Mouse (Mus musculus) midbrain, embryonic 10.5 days (tissue): ENCODE measurements around the gene Ppp1r12b. TPM values are rescaled to one million over a fixed set of nuclear protein-coding genes. Genes with fewer than 3 reads are reported as not detected.

Experiments
- DNase-seq: peaks from one replicate; pipeline ENCODE4 v3.0.0-alpha.2; 2017; ENCODE audit warnings: low spot score
- H3K27ac ChIP-seq: fragments of 300-500 bp; sonication (generic); replicated peaks from 2 replicates; pipeline ENCODE4 v1.5.1; 2016; ENCODE audit warnings: mild to moderate bottlenecking
- H3K27me3 ChIP-seq: fragments of 300-500 bp; sonication (generic); 2 replicates; pipeline ENCODE4 v1.6.1; 2016; ENCODE audit warnings: low read depth, mild to moderate bottlenecking; ENCODE audit not compliant: poor library complexity, severe bottlenecking
- H3K36me3 ChIP-seq: fragments of 300-500 bp; sonication (generic); 2 replicates; pipeline ENCODE4 v1.6.1; 2016; ENCODE audit warnings: mild to moderate bottlenecking, moderate library complexity
- H3K4me1 ChIP-seq: fragments of 300-500 bp; sonication (generic); 2 replicates; pipeline ENCODE4 v1.6.1; 2016
- H3K4me3 ChIP-seq: fragments of 300-500 bp; sonication (generic); 2 replicates; pipeline ENCODE4 v1.5.1; 2016; ENCODE audit warnings: mild to moderate bottlenecking, moderate library complexity
- H3K9me3 ChIP-seq: fragments of 300-500 bp; sonication (generic); replicated peaks from 2 replicates; pipeline ENCODE4 v1.6.1; 2016; ENCODE audit warnings: mild to moderate bottlenecking
- WGBS: fragments of 180-500 bp; shearing (Covaris S2); methylation state at CpG from one replicate; pipeline ENCODE4 v1.1.7; 2016; 5-methylcytosine and 5-hydroxymethylcytosine counted together
- polyA plus RNA-seq: library from polyadenylated mRNA; unstranded; fragments of >200 nt; fragmentation: Nextera tagmentation; extraction: Ambion mirVana; gene quantifications from 2 replicates; pipeline ENCODE4 v1.2.1, GENCODE M21; 2016

Gene Ppp1r12b
- polyA plus RNA-seq, 1 experiment from 2014 or later, result 5.7 TPM

GRCm38 (mm10) chr1:134936335-134936734 is 19.4 kb downstream of the Ppp1r12b start:
- Histone ChIP-seq H3K4me1 (peaks cover 6% of the 10 kb centered on the region), H3K4me3 (no peak overlapping the region), H3K9me3 (no peaks in the 10 kb centered on the region), H3K27me3 (no peaks in the 10 kb centered on the region), H3K27ac (no peak overlapping the region), H3K36me3 (no peaks in the 10 kb centered on the region)
- no peak for DNase-seq
- 89% methylated on average over 6 of the region's 6 CpGs for WGBS

GRCm38 (mm10) chr1:134932431-134932830 is 23.3 kb downstream of the Ppp1r12b start:
- H3K4me3 ChIP-seq, result no peak overlapping the region
- WGBS, result 37% methylated on average over 7 of the region's 7 CpGs
- H3K27ac ChIP-seq, result no peak overlapping the region
- no peak for DNase-seq
- H3K4me1 ChIP-seq, result peaks cover 6% of the 10 kb centered on the region
- no peaks in the 10 kb centered on the region for H3K9me3 ChIP-seq
- H3K36me3 ChIP-seq, result no peaks in the 10 kb centered on the region
- no peaks in the 10 kb centered on the region for H3K27me3 ChIP-seq

- H3K4me3 ChIP-seq, result no peak overlapping the region
- no peaks in the 10 kb centered on the region for H3K4me1 ChIP-seq
- no peaks in the 10 kb centered on the region for H3K36me3 ChIP-seq
- H3K9me3 ChIP-seq, result no peaks in the 10 kb centered on the region
- H3K27ac ChIP-seq, result no peak overlapping the region
- no peaks in the 10 kb centered on the region for H3K27me3 ChIP-seq
- WGBS, result 93% methylated on average over 6 of the region's 6 CpGs
- DNase-seq, result no peak
Measured at GRCm38 (mm10) chr1:134919010-134919409, 36.7 kb downstream of the Ppp1r12b start.

- H3K9me3 ChIP-seq, result no peaks in the 10 kb centered on the region
- H3K27ac ChIP-seq, result no peak overlapping the region
- WGBS, result 86% methylated on average over 4 of the region's 4 CpGs
- no peak overlapping the region for H3K4me3 ChIP-seq
- no peaks in the 10 kb centered on the region for H3K27me3 ChIP-seq
- H3K36me3 ChIP-seq, result no peaks in the 10 kb centered on the region
- H3K4me1 ChIP-seq, result peaks cover 1% of the 10 kb centered on the region
- DNase-seq, result no peak
Measured at GRCm38 (mm10) chr1:134915421-134915820, 40.3 kb downstream of the Ppp1r12b start.

GRCm38 (mm10) chr1:134913535-134913934 is 42.2 kb downstream of the Ppp1r12b start:
- peaks cover 7% of the 10 kb centered on the region for H3K4me1 ChIP-seq
- DNase-seq, result no peak
- H3K36me3 ChIP-seq, result no peaks in the 10 kb centered on the region
- no peaks in the 10 kb centered on the region for H3K27me3 ChIP-seq
- 95% methylated on average over 4 of the region's 4 CpGs for WGBS
- H3K9me3 ChIP-seq, result no peaks in the 10 kb centered on the region
- no peak overlapping the region for H3K4me3 ChIP-seq
- H3K27ac ChIP-seq, result no peak overlapping the region

- no peak for DNase-seq
- Histone ChIP-seq H3K9me3 (no peaks in the 10 kb centered on the region), H3K4me3 (no peak overlapping the region), H3K27me3 (no peaks in the 10 kb centered on the region), H3K4me1 (peaks cover 7% of the 10 kb centered on the region), H3K27ac (no peak overlapping the region), H3K36me3 (no peaks in the 10 kb centered on the region)
- WGBS, result 91% methylated on average over 4 of the region's 4 CpGs
Measured at GRCm38 (mm10) chr1:134911892-134912291, 43.9 kb downstream of the Ppp1r12b start.

- peaks cover 7% of the 10 kb centered on the region for H3K4me1 ChIP-seq
- WGBS, result 27% methylated on average over 3 of the region's 3 CpGs
Measured at GRCm38 (mm10) chr1:134910037-134910436, 45.7 kb downstream of the Ppp1r12b start.

GRCm38 (mm10) chr1:134909442-134909841 is 46.3 kb downstream of the Ppp1r12b start:
- Histone ChIP-seq H3K36me3 (no peaks in the 10 kb centered on the region), H3K27me3 (no peaks in the 10 kb centered on the region), H3K9me3 (no peaks in the 10 kb centered on the region), H3K4me1 (peaks cover 7% of the 10 kb centered on the region), H3K4me3 (no peak overlapping the region), H3K27ac (no peak overlapping the region)
- WGBS, result 82% methylated on average over 9 of the region's 9 CpGs
- DNase-seq, result no peak

More at GRCm38 (mm10) chr1:134910037-134910436, 45.7 kb downstream of the Ppp1r12b start:
- no peaks in the 10 kb centered on the region for H3K27me3 ChIP-seq
- H3K4me3 ChIP-seq, result no peak overlapping the region
- DNase-seq, result no peak
- H3K9me3 ChIP-seq, result no peaks in the 10 kb centered on the region
- H3K27ac ChIP-seq, result no peak overlapping the region
- no peaks in the 10 kb centered on the region for H3K36me3 ChIP-seq

- Histone ChIP-seq H3K9me3 (no peaks in the 10 kb centered on the region; the same call in 1 of the 2 replicates), H3K4me3 (no peak overlapping the region), H3K4me1 (no peaks in the 10 kb centered on the region), H3K27ac (no peak overlapping the region), H3K27me3 (no peaks in the 10 kb centered on the region), H3K36me3 (no peaks in the 10 kb centered on the region)
- no peak for DNase-seq
- WGBS, result 86% methylated on average over 3 of the region's 3 CpGs
Measured at GRCm38 (mm10) chr1:134902051-134902619, 53.6 kb downstream of the Ppp1r12b start.

GRCm38 (mm10) chr1:134896008-134896407 is 59.7 kb downstream of the Ppp1r12b start:
- no peaks in the 10 kb centered on the region for H3K27me3 ChIP-seq
- 96% methylated on average over 6 of the region's 6 CpGs for WGBS
- H3K9me3 ChIP-seq, result no peaks in the 10 kb centered on the region
- H3K36me3 ChIP-seq, result peaks cover 26% of the 10 kb centered on the region
- DNase-seq, result no peak
- H3K4me3 ChIP-seq, result no peak overlapping the region
- H3K4me1 ChIP-seq, result no peaks in the 10 kb centered on the region
- H3K27ac ChIP-seq, result no peak overlapping the region

GRCm38 (mm10) chr1:134894803-134895202 is 60.9 kb downstream of the Ppp1r12b start:
- no peaks in the 10 kb centered on the region for H3K27me3 ChIP-seq
- H3K4me3 ChIP-seq, result no peak overlapping the region
- peaks cover 26% of the 10 kb centered on the region for H3K36me3 ChIP-seq
- no peak for DNase-seq
- no peaks in the 10 kb centered on the region for H3K9me3 ChIP-seq
- no peaks in the 10 kb centered on the region for H3K4me1 ChIP-seq
- no peak overlapping the region for H3K27ac ChIP-seq
- WGBS, result 91% methylated on average over 3 of the region's 3 CpGs

GRCm38 (mm10) chr1:134891916-134892315 is 63.8 kb downstream of the Ppp1r12b start:
- DNase-seq, result no peak
- Histone ChIP-seq H3K27me3 (no peaks in the 10 kb centered on the region), H3K4me1 (no peaks in the 10 kb centered on the region), H3K27ac (no peak overlapping the region), H3K9me3 (no peaks in the 10 kb centered on the region), H3K36me3 (peaks cover 32% of the 10 kb centered on the region), H3K4me3 (no peak overlapping the region)
- WGBS, result 89% methylated on average over 5 of the region's 5 CpGs

- WGBS, result 94% methylated on average over 6 of the region's 6 CpGs
- Histone ChIP-seq H3K27me3 (no peaks in the 10 kb centered on the region), H3K9me3 (no peaks in the 10 kb centered on the region), H3K4me3 (no peak overlapping the region), H3K36me3 (peaks cover 21% of the 10 kb centered on the region; the same call in 1 of the 2 replicates), H3K27ac (no peak overlapping the region), H3K4me1 (no peaks in the 10 kb centered on the region)
- no peak for DNase-seq
Measured at GRCm38 (mm10) chr1:134889629-134890028, 66.1 kb downstream of the Ppp1r12b start.

- DNase-seq, result no peak
- 44% methylated on average over 4 of the region's 4 CpGs for WGBS
- H3K4me3 ChIP-seq, result no peak overlapping the region
- H3K27me3 ChIP-seq, result no peaks in the 10 kb centered on the region
- no peak overlapping the region for H3K27ac ChIP-seq
- H3K9me3 ChIP-seq, result no peaks in the 10 kb centered on the region
- H3K36me3 ChIP-seq, result peaks cover 12% of the 10 kb centered on the region; the same call in 1 of the 2 replicates
- no peaks in the 10 kb centered on the region for H3K4me1 ChIP-seq
Measured at GRCm38 (mm10) chr1:134875800-134876199, 79.9 kb downstream of the Ppp1r12b start.
